ENCODE assay signal across 27 mouse cellular contexts in genomic region chr8:48304224-48304623, GRCm38 (mm10).
DNase-seq lines count a peak whose midpoint lies in the region; ATAC-seq lines count a peak whose summit lies in the region.
"Had no signal": no experiment of that assay in that cellular context is flagged by ENCODE, and none has a peak within 500 bp of the region (broad histone marks: within the 10 kb centered on the region; RNA-seq: fewer than 3 reads in every experiment).

No protein-coding gene starts in this region.

- H3K4me2 ChIP-seq in neural tube, embryonic 13.5 days: no peak overlapping the region
- H3K4me2 ChIP-seq in limb, embryonic 11.5 days (ENCODE audit: low read depth, severe bottlenecking): no peak overlapping the region
- H3K4me2 ChIP-seq in heart, embryonic 11.5 days: no peak overlapping the region
- H3K4me2 ChIP-seq: embryonic facial prominence, embryonic 13.5 days; forebrain, embryonic 12.5 days; forebrain, embryonic 15.5 days; heart, embryonic 13.5 days; hindbrain, embryonic 12.5 days had no signal

- H3K27ac ChIP-seq in neural tube, embryonic 13.5 days (replicated peaks): no peak overlapping the region
- H3K27ac ChIP-seq in limb, embryonic 11.5 days (replicated peaks; ENCODE audit: low read depth, low read length): no peak overlapping the region
- no peak overlapping the region for H3K27ac ChIP-seq in heart, embryonic 11.5 days (ENCODE audit: low read depth, low read length)
- H3K27ac ChIP-seq: embryonic facial prominence, embryonic 10.5 days; embryonic facial prominence, embryonic 13.5 days; forebrain, embryonic 12.5 days; forebrain, embryonic 15.5 days; heart, embryonic 13.5 days; hindbrain, embryonic 12.5 days; hindbrain, postnatal 0 days had no signal

- WGBS in neural tube, embryonic 13.5 days: 45% methylated on average over 7 of the region's 7 CpGs
- WGBS in limb, embryonic 11.5 days: 10% methylated on average over 7 of the region's 7 CpGs
- 66% methylated on average over 7 of the region's 7 CpGs for WGBS in heart, embryonic 11.5 days (ENCODE audit: insufficient replicate concordance)

- no peak overlapping the region for H3K9ac ChIP-seq in neural tube, embryonic 13.5 days
- H3K9ac ChIP-seq in limb, embryonic 11.5 days (ENCODE audit: low read length): no peak overlapping the region
- no peak overlapping the region for H3K9ac ChIP-seq in heart, embryonic 11.5 days (ENCODE audit: low read depth, low read length)
- H3K9ac ChIP-seq: embryonic facial prominence, embryonic 13.5 days; forebrain, embryonic 12.5 days; forebrain, embryonic 15.5 days; heart, embryonic 13.5 days; hindbrain, embryonic 12.5 days had no signal

- no peak overlapping the region for H3K4me3 ChIP-seq in neural tube, embryonic 13.5 days
- no peak overlapping the region for H3K4me3 ChIP-seq in limb, embryonic 11.5 days (ENCODE audit: low read depth, low read length)
- no peak overlapping the region for H3K4me3 ChIP-seq in heart, embryonic 11.5 days (ENCODE audit: low read depth, low read length)
- H3K4me3 ChIP-seq: embryonic facial prominence, embryonic 10.5 days; embryonic facial prominence, embryonic 13.5 days; erythroblast, embryonic 14.5 days; forebrain, embryonic 12.5 days; forebrain, embryonic 15.5 days; heart, embryonic 13.5 days; hindbrain, embryonic 12.5 days had no signal

- ATAC-seq in neural tube, embryonic 13.5 days (ENCODE audit: low read depth): peak; percentile 34; the same call in 1 of the 2 replicates
- ATAC-seq in limb, embryonic 11.5 days (ENCODE audit: insufficient number of reproducible peaks, low FRiP score, low TSS enrichment, low read depth): no peak
- no peak for ATAC-seq in heart, embryonic 11.5 days (replicated peaks; ENCODE audit: insufficient number of reproducible peaks, low FRiP score, low TSS enrichment)
- ATAC-seq: forebrain, embryonic 15.5 days; hindbrain, postnatal 0 days; intestine, postnatal 0 days; Patski had no signal

- H3K4me1 ChIP-seq in neural tube, embryonic 13.5 days (replicated peaks): peaks cover 36% of the 10 kb centered on the region
- peaks cover 31% of the 10 kb centered on the region for H3K4me1 ChIP-seq in limb, embryonic 11.5 days (ENCODE audit: control insufficient read depth, insufficient read depth, low read length)
- peaks cover 1% of the 10 kb centered on the region; the same call in 1 of the 2 replicates for H3K4me1 ChIP-seq in heart, embryonic 11.5 days (ENCODE audit: control insufficient read depth, insufficient read depth, low read length)

- H3K36me3 ChIP-seq in neural tube, embryonic 13.5 days: 0 out of 2 replicates have a peak, but pooled peaks cover 7% of the 10 kb centered on the region
- 0 out of 2 replicates have a peak, but pooled peaks cover 2% of the 10 kb centered on the region for H3K36me3 ChIP-seq in limb, embryonic 11.5 days (ENCODE audit: control insufficient read depth, insufficient read depth, low read length)
- H3K36me3 ChIP-seq in heart, embryonic 11.5 days (ENCODE audit: control insufficient read depth, insufficient read depth, low read length): no peaks in the 10 kb centered on the region
- H3K36me3 ChIP-seq: forebrain, embryonic 15.5 days; G1E had no signal

- H3K27me3 ChIP-seq in neural tube, embryonic 13.5 days: no peaks in the 10 kb centered on the region; the same call in 1 of the 2 replicates
- no peaks in the 10 kb centered on the region for H3K27me3 ChIP-seq in limb, embryonic 11.5 days (ENCODE audit: control insufficient read depth, insufficient read depth, low read length)
- H3K27me3 ChIP-seq in heart, embryonic 11.5 days (ENCODE audit: control insufficient read depth, insufficient read depth, low read length): no peaks in the 10 kb centered on the region
- H3K27me3 ChIP-seq: CH12.LX; embryonic facial prominence, embryonic 13.5 days; forebrain, embryonic 12.5 days; forebrain, embryonic 15.5 days; heart, embryonic 13.5 days; hindbrain, embryonic 12.5 days; Patski had no signal

- H3K9me3 ChIP-seq in neural tube, embryonic 13.5 days: no peaks in the 10 kb centered on the region
- no peaks in the 10 kb centered on the region for H3K9me3 ChIP-seq in limb, embryonic 11.5 days (ENCODE audit: control insufficient read depth, low read length)
- H3K9me3 ChIP-seq in heart, embryonic 11.5 days (replicated peaks; ENCODE audit: control insufficient read depth, low read length): no peaks in the 10 kb centered on the region
- H3K9me3 ChIP-seq: embryonic facial prominence, embryonic 10.5 days; embryonic facial prominence, embryonic 13.5 days; forebrain, embryonic 12.5 days; forebrain, embryonic 15.5 days; heart, embryonic 13.5 days; hindbrain, embryonic 12.5 days had no signal

- DNase-seq in embryo, embryonic 11 days: peak; percentile 30
- DNase-seq in embryo, embryonic 10 days (ENCODE audit: low spot score): no peak
- no peak for DNase-seq in neural tube, embryonic 10.5 days (ENCODE audit: extremely low spot score, low spot score)
- peak; percentile 49 for DNase-seq in limb, embryonic 11.5 days (ENCODE audit: low spot score)
- DNase-seq: adrenal gland, postnatal 10 days; adrenal gland, postnatal 36 days; B cell, adult 2 months; cerebellum, adult 18-20 months; cerebellum, adult 9-10 months; cerebellum, postnatal 14 days; gastrocnemius, postnatal 10 days; gastrocnemius, postnatal 36 days; kidney, adult 2 months had no signal

Comparison
In these comparisons a context has a peak if more than half of its experiments do, and no peak if none do; other contexts are left out.
1. DNase-seq: peak in embryo, embryonic 11 days (single experiment) and limb, embryonic 11.5 days (single experiment); none in embryo, embryonic 10 days (single experiment) and neural tube, embryonic 10.5 days (single experiment).